13 mouse cellular contexts compared by ENCODE assay signal in genomic region chr3:145913263-145913662, GRCm38 (mm10).
"Had no signal": no experiment of that assay in that cellular context is flagged by ENCODE, and none has a peak within 500 bp of the region (broad histone marks: within the 10 kb centered on the region; RNA-seq: fewer than 3 reads in every experiment).

No protein-coding gene starts in this region.

- H3K27ac ChIP-seq: kidney, postnatal 0 days; limb, embryonic 13.5 days; liver, embryonic 15.5 days; macrophage; midbrain, embryonic 12.5 days; stomach, embryonic 15.5 days had no signal

- H3K36me3 ChIP-seq: limb, embryonic 13.5 days; liver, embryonic 15.5 days; midbrain, embryonic 12.5 days; stomach, embryonic 15.5 days had no signal

- H3K4me1 ChIP-seq: limb, embryonic 13.5 days; midbrain, embryonic 12.5 days; stomach, embryonic 15.5 days had no signal

- H3K9me3 ChIP-seq: liver, embryonic 15.5 days; midbrain, embryonic 12.5 days; stomach, embryonic 15.5 days had no signal

- H3K4me3 ChIP-seq: limb, embryonic 13.5 days; liver, embryonic 15.5 days; megakaryocyte, embryonic 14.5 days; midbrain, embryonic 12.5 days; stomach, embryonic 15.5 days had no signal

- H3K9ac ChIP-seq: limb, embryonic 13.5 days; liver, embryonic 15.5 days; lung, embryonic 14.5 days; midbrain, embryonic 12.5 days; stomach, embryonic 15.5 days had no signal

- H3K27me3 ChIP-seq: limb, embryonic 13.5 days; liver, embryonic 15.5 days; midbrain, embryonic 12.5 days; stomach, embryonic 15.5 days had no signal

- DNase-seq: kidney, adult 9 months; left cerebral cortex, postnatal 4 days; lung, embryonic 14.5 days; lung, postnatal 10 days; right cerebral cortex, postnatal 14 days; thymus, postnatal 4 days had no signal

- H3K4me2 ChIP-seq: limb, embryonic 13.5 days; liver, embryonic 15.5 days; lung, embryonic 14.5 days; midbrain, embryonic 12.5 days; stomach, embryonic 15.5 days had no signal
